Mouse (Mus musculus): ENCODE results near the gene Ints11.

DNA sequence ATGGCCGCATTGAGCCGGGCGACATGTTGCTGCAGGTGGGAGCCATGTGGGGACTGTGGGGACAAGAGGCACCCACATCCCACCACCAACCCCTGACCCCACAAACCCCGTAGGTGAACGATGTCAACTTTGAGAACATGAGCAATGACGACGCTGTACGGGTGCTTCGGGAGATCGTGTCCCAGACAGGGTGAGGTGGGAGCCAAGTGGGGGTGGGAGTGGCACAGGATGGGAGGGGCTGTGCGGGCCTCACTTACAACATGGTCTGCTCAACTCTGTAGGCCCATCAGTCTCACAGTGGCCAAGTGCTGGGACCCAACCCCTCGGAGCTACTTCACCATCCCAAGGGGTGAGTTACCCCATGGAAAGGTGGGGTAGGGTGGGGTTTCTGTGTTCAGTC is 14.4 kb upstream of the Ints11 start:
- TF ChIP-seq POLR2AphosphoS2 (IDR thresholded peaks at IDR 0.05; ENCODE audit: insufficient read length, low read depth) (no peak), E2F4 (IDR thresholded peaks at IDR 0.05; ENCODE audit: insufficient read depth) (no peak), TCF3 (IDR thresholded peaks at IDR 0.05; ENCODE audit: insufficient read length, low read depth) (no peak), TCF12 (IDR thresholded peaks at IDR 0.05; ENCODE audit: insufficient read depth, poor library complexity, severe bottlenecking) (no peak), POLR2A (IDR thresholded peaks at IDR 0.05; ENCODE audit: insufficient read length, low read depth) (no peak), SRF (IDR thresholded peaks at IDR 0.05; ENCODE audit: control insufficient read depth, insufficient read length, low read depth) (no peak), MYOD1 (IDR thresholded peaks at IDR 0.05; ENCODE audit: control insufficient read depth in 1 of 3, insufficient read length in 2 of 3, low read depth in 2 of 3) (no peak), MAX (IDR thresholded peaks at IDR 0.05; ENCODE audit: low read depth) (no peak), USF1 (IDR thresholded peaks at IDR 0.05; ENCODE audit: low read depth) (no peak), CEBPB (IDR thresholded peaks at IDR 0.05; ENCODE audit: insufficient read depth, poor library complexity, severe bottlenecking) (no peak)
